Mouse (Mus musculus) ES-E14 (cell line): ENCODE results near the gene Nek7. TPM values are rescaled to one million over a fixed set of nuclear protein-coding genes. Genes with fewer than 3 reads are reported as not detected.

Experiments used
- DNase-seq: peaks from one replicate; pipeline ENCODE4 v3.0.0-alpha.2; 2013; ENCODE audit warnings: low read depth, low spot score
- H3K27ac ChIP-seq: 2 replicates; pipeline ENCODE4 v1.5.1; 2012; ENCODE audit warnings: low read depth, mild to moderate bottlenecking, low read length, moderate library complexity, mixed read lengths; ENCODE audit not compliant: poor library complexity, insufficient read depth, severe bottlenecking
- H3K36me3 ChIP-seq: 2 replicates; pipeline ENCODE4 v1.6.1; 2012; ENCODE audit warnings: mild to moderate bottlenecking, low read length, moderate library complexity, mixed read lengths; ENCODE audit not compliant: control insufficient read depth, poor library complexity, insufficient read depth, severe bottlenecking
- H3K4me1 ChIP-seq, 2 experiments: fragments of 150-350 bp in 1 of 2; sonication (generic) in 1 of 2; 2 replicates each; pipeline ENCODE4 v1.6.1; 2012; ENCODE audit warnings: low read length in 2 of 2, mild to moderate bottlenecking in 1 of 2, mixed read lengths in 1 of 2; ENCODE audit not compliant: control insufficient read depth in 2 of 2, insufficient read depth in 2 of 2, poor library complexity in 1 of 2
- H3K4me3 ChIP-seq, 2 experiments: fragments of 150-350 bp in 1 of 2; sonication (generic) in 1 of 2; 2 replicates each; pipeline ENCODE4 v1.5.1; 2012; ENCODE audit warnings: low read length in 2 of 2, low read depth in 1 of 2, mild to moderate bottlenecking in 1 of 2, mixed read lengths in 1 of 2; ENCODE audit not compliant: insufficient read depth in 1 of 2, poor library complexity in 1 of 2, severe bottlenecking in 1 of 2
- H3K9ac ChIP-seq: 2 replicates; pipeline ENCODE4 v1.6.1; 2012; ENCODE audit warnings: low read depth, mild to moderate bottlenecking, low read length, mixed read lengths; ENCODE audit not compliant: poor library complexity, insufficient read depth, severe bottlenecking
- H3K9me3 ChIP-seq: fragments of 150-350 bp; sonication (generic); 2 replicates; pipeline ENCODE4 v1.6.1; 2012; ENCODE audit warnings: low read depth, mild to moderate bottlenecking, low read length; ENCODE audit not compliant: control insufficient read depth, insufficient read depth
- CHD2 ChIP-seq: IDR thresholded peaks from 2 replicates; pipeline ENCODE4 v1.6.1; 2014; ENCODE audit warnings: mild to moderate bottlenecking, low read depth, low read length, inconsistent platforms
- HCFC1 ChIP-seq: IDR thresholded peaks from 2 replicates; pipeline ENCODE4 v1.6.1; 2012; ENCODE audit warnings: low read length, inconsistent platforms, borderline replicate concordance; ENCODE audit not compliant: insufficient read depth
- MAFK ChIP-seq: IDR thresholded peaks from 2 replicates; pipeline ENCODE4 v1.6.1; 2014; ENCODE audit warnings: mild to moderate bottlenecking, low read depth, low read length, inconsistent platforms; ENCODE audit not compliant: insufficient read depth
- ZC3H11A ChIP-seq: IDR thresholded peaks from 2 replicates; pipeline ENCODE4 v1.6.1; 2012; ENCODE audit warnings: low read depth, mild to moderate bottlenecking, inconsistent platforms, low read length, borderline replicate concordance
- ZNF384 ChIP-seq: IDR thresholded peaks from 2 replicates; pipeline ENCODE4 v1.6.1; 2012; ENCODE audit warnings: low read depth, low read length, inconsistent platforms
- in situ Hi-C, 2 experiments: fragments of 600-800 bp; cut with MboI; formaldehyde crosslinking; loops; one replicate each; pipeline ENCODE4 v1.15.1; 2025; ENCODE audit warnings: low sequenced_read_pairs in 2 of 2, inconsistent platforms in 1 of 2; ENCODE audit not compliant: unreplicated experiment in 2 of 2
- total RNA-seq: library from RNA; depleted of rRNA; stranded (reverse); fragments of 300-350 nt; gene quantifications from 2 replicates; pipeline ENCODE4 v1.2.3, GENCODE M21; 2012; rRNA removed

Gene Nek7
- total RNA-seq = 7.5 and 13.3 TPM in 2 replicates

- in situ Hi-C loops = no loop called here
- Histone ChIP-seq H3K9ac (peak within 1 kb of the TSS; percentile 91), H3K4me3 (peak within 1 kb of the TSS; percentile 90 to 94), H3K36me3 (no peaks in the 10 kb centered on the region; the same call in 1 of the 2 replicates), H3K9me3 (no peaks in the 10 kb centered on the region), H3K27ac (peak within 1 kb of the TSS; percentile 80), H3K4me1 (0 out of 4 replicates have a peak, but pooled peaks cover 0 to under 1% of the 10 kb centered on the region in 2 experiments)
- TF ChIP-seq CHD2 (0 out of 2 replicates have a peak, but pooled peaks have one; percentile 46), HCFC1 (no peak)
- DNase-seq = peak; percentile 53
These were observed at the start of gene Nek7 for GRCm38 (mm10) chr1:138619996-138620461. TSS of gene Nek7 (minus strand) at chr1:138620141.

GRCm38 (mm10) chr1:138662342-138662741 lies 42.4 kb upstream of the Nek7 start:
- TF ChIP-seq HCFC1 (no peak), ZNF384 (no peak), MAFK (no peak), ZC3H11A (no peak), CHD2 (no peak)
- Histone ChIP-seq H3K9me3 (no peaks in the 10 kb centered on the region), H3K4me1 (no peaks in the 10 kb centered on the region), H3K27ac (no peak overlapping the region), H3K4me3 (no peak overlapping the region), H3K9ac (no peak overlapping the region), H3K36me3 (no peaks in the 10 kb centered on the region)
- in situ Hi-C loops = no loop called here
- no peak for DNase-seq

- H3K9me3 ChIP-seq = no peaks in the 10 kb centered on the region
- TF ChIP-seq CHD2 (no peak), ZC3H11A (no peak), HCFC1 (no peak), MAFK (no peak), ZNF384 (no peak)
- in situ Hi-C loops = no loop called here
- DNase-seq = no peak
- H3K4me3 ChIP-seq = no peak overlapping the region
- H3K36me3 ChIP-seq = no peaks in the 10 kb centered on the region
- H3K27ac ChIP-seq = no peak overlapping the region
- H3K9ac ChIP-seq = no peak overlapping the region
- H3K4me1 ChIP-seq = no peaks in the 10 kb centered on the region
These were observed 34.3 kb upstream of the Nek7 start for GRCm38 (mm10) chr1:138654212-138654611.

GRCm38 (mm10) chr1:138644991-138645390 lies 25.1 kb upstream of the Nek7 start:
- DNase-seq = no peak
- in situ Hi-C loops = no loop called here
- H3K27ac ChIP-seq = no peak overlapping the region
- H3K4me3 ChIP-seq = no peak overlapping the region
- TF ChIP-seq ZNF384 = no peak
- TF ChIP-seq ZC3H11A = no peak
- TF ChIP-seq CHD2 = no peak
- no peak for TF ChIP-seq HCFC1
- no peak for TF ChIP-seq MAFK
- no peaks in the 10 kb centered on the region for H3K4me1 ChIP-seq
- H3K9me3 ChIP-seq = no peaks in the 10 kb centered on the region
- H3K9ac ChIP-seq = no peak overlapping the region
- no peaks in the 10 kb centered on the region for H3K36me3 ChIP-seq

GRCm38 (mm10) chr1:138643306-138643830 lies 23.4 kb upstream of the Nek7 start:
- Histone ChIP-seq H3K27ac (no peak overlapping the region), H3K4me1 (no peaks in the 10 kb centered on the region), H3K9ac (no peak overlapping the region), H3K4me3 (no peak overlapping the region), H3K9me3 (no peaks in the 10 kb centered on the region), H3K36me3 (no peaks in the 10 kb centered on the region)
- in situ Hi-C loops = no loop called here
- DNase-seq = no peak
- TF ChIP-seq MAFK (no peak), ZNF384 (no peak), CHD2 (no peak), ZC3H11A (no peak), HCFC1 (no peak)
